Mouse (Mus musculus) liver, embryonic 14.5 days (tissue): ENCODE data around the gene Serpinb5. TPM values are rescaled to one million over a fixed set of nuclear protein-coding genes. Genes with fewer than 3 reads are reported as not detected.

Experiments
- ATAC-seq: fragments of 200-750 bp; cut with Nextera tagmentation; 2 replicates; pipeline ENCODE4 v1.8.0; 2017; ENCODE audit warnings: moderate number of reproducible peaks, mild to moderate bottlenecking, moderate library complexity; ENCODE audit not compliant: insufficient read depth
- DNase-seq, 3 experiments: peaks; one replicate each; pipeline ENCODE4 v3.0.0-alpha.2; 2012 to 2013; ENCODE audit warnings: low read depth in 3 of 3, low spot score in 3 of 3
- H3K27ac ChIP-seq: fragments of 300-500 bp; sonication (generic); 2 replicates; pipeline ENCODE4 v1.5.1; 2014; ENCODE audit warnings: moderate library complexity, mild to moderate bottlenecking, control low read depth, inconsistent platforms
- H3K27me3 ChIP-seq: fragments of 300-500 bp; sonication (generic); 2 replicates; pipeline ENCODE4 v1.6.1; 2014; ENCODE audit warnings: mild to moderate bottlenecking, low read length, moderate library complexity; ENCODE audit not compliant: control insufficient read depth, insufficient read depth
- H3K36me3 ChIP-seq: fragments of 300-500 bp; sonication (generic); replicated peaks from 2 replicates; pipeline ENCODE4 v1.6.1; 2014; ENCODE audit warnings: low read depth; ENCODE audit not compliant: control insufficient read depth, insufficient read depth
- H3K4me1 ChIP-seq, 2 experiments: fragments of 200-500 bp in 1 of 2; fragments of 300-500 bp in 1 of 2; sonication (generic) in 1 of 2; replicated peaks; 2 replicates each; pipeline ENCODE4 v1.6.1; 2012 to 2014; ENCODE audit warnings: antibody characterized with exemption in 1 of 2, inconsistent platforms in 1 of 2, low read length in 1 of 2; ENCODE audit not compliant: control insufficient read depth in 2 of 2, insufficient read depth in 2 of 2
- H3K4me2 ChIP-seq: fragments of 300-500 bp; sonication (generic); 2 replicates; pipeline ENCODE4 v1.6.1; 2014; ENCODE audit warnings: low read depth, mild to moderate bottlenecking, control low read depth, moderate library complexity
- H3K4me3 ChIP-seq, 2 experiments: fragments of 200-500 bp in 1 of 2; fragments of 300-500 bp in 1 of 2; sonication (generic) in 1 of 2; 2 replicates each; pipeline ENCODE4 v1.5.1; 2012 to 2014; ENCODE audit warnings: low read depth in 2 of 2, low read length in 2 of 2, mild to moderate bottlenecking in 2 of 2, control low read depth in 1 of 2, inconsistent platforms in 1 of 2, moderate library complexity in 1 of 2; ENCODE audit not compliant: insufficient read depth in 1 of 2
- H3K9ac ChIP-seq: fragments of 300-500 bp; sonication (generic); replicated peaks from 2 replicates; pipeline ENCODE4 v1.6.1; 2014; ENCODE audit warnings: mild to moderate bottlenecking, control low read depth, moderate library complexity
- H3K9me3 ChIP-seq: fragments of 300-500 bp; sonication (generic); 2 replicates; pipeline ENCODE4 v1.6.1; 2016; ENCODE audit warnings: low read length, mixed read lengths; ENCODE audit not compliant: control insufficient read depth
- CTCF ChIP-seq: IDR thresholded peaks from 2 replicates; pipeline ENCODE4 v1.5.1; 2016; ENCODE audit warnings: antibody characterized with exemption, low read depth, control low read depth
- EP300 ChIP-seq: IDR thresholded peaks from 2 replicates; pipeline ENCODE4 v1.6.1; 2016; ENCODE audit warnings: antibody characterized with exemption, low read depth
- WGBS: fragments of 180-500 bp; shearing (Covaris S2); extraction: QIAGEN DNeasy Blood & Tissue Kit; methylation state at CpG from one replicate; pipeline ENCODE4 v1.1.7; 2014; ENCODE audit not compliant: insufficient replicate concordance; 5-methylcytosine and 5-hydroxymethylcytosine counted together
- polyA plus RNA-seq, 2 experiments: library from polyadenylated mRNA; depleted of rRNA in 1 of 2; stranded (reverse) in 1 of 2; unstranded in 1 of 2; fragments of >200 nt; fragmentation: Nextera tagmentation in 1 of 2; extraction: Ambion mirVana in 1 of 2; gene quantifications; 2 replicates each; pipeline versions ENCODE4 v1.2.1 to v1.2.3; 2012 to 2014

The Serpinb5 gene
- polyA plus RNA-seq, 2 experiments: 0.02 TPM; not detected in 1

DNA sequence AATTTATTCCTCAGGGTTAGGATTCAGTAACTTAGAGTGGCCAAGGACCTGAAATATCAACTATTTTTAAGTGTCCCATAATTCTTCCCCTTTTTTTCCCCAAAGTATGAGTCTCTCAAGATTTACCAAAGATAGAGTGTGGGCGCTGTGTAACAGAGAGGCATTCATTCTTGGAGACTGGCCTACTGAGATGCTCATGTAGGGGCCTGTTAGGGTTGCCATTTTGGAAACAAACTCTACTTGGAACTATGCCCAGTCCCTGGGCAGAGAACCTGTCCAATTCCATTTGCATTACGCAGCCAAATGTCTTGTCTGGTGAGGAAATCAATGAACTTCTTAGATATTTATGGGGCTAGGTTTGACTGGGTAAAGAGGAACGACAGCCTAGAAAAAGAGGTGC, 38.7 kb upstream of the Serpinb5 start:
- no peak for DNase-seq
- H3K36me3 ChIP-seq: no peaks in the 10 kb centered on the region
- no peak overlapping the region for H3K4me3 ChIP-seq
- H3K4me1 ChIP-seq: no peaks in the 10 kb centered on the region
- H3K27me3 ChIP-seq: no peaks in the 10 kb centered on the region
- H3K4me2 ChIP-seq: no peak overlapping the region
- H3K9me3 ChIP-seq: no peaks in the 10 kb centered on the region
- no peak for ATAC-seq
- H3K9ac ChIP-seq: no peak overlapping the region
- no peak for TF ChIP-seq EP300
- TF ChIP-seq CTCF: no peak
- 51% methylated on average over 3 of the region's 3 CpGs for WGBS
- H3K27ac ChIP-seq: no peak overlapping the region

DNA sequence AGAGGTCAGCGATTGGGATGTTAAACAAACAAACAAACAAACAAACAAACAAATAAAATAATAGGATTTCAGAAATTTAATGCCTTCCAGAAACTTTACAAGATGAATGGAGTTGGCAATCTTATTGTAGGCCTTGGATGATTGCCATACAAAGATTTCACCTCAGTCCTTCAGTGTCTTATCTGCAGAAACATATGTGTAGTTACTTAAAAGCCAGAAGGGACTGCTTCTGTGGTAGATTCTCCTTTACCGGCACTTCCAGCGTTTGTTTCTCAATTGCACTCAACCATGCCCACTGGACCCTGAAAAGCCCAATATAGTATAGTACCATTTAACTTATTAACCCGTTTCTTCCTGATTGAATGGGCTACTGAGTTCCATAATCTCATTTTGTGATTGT, 32.2 kb upstream of the Serpinb5 start:
- no peak for ATAC-seq
- TF ChIP-seq CTCF (no peak), EP300 (no peak)
- no peak overlapping the region for H3K9ac ChIP-seq
- H3K36me3 ChIP-seq: no peaks in the 10 kb centered on the region
- DNase-seq: no peak
- no peaks in the 10 kb centered on the region for H3K9me3 ChIP-seq
- no peak overlapping the region for H3K27ac ChIP-seq
- no peaks in the 10 kb centered on the region for H3K27me3 ChIP-seq
- no peak overlapping the region for H3K4me3 ChIP-seq
- H3K4me1 ChIP-seq: no peaks in the 10 kb centered on the region
- 33% methylated on average over 4 of the region's 4 CpGs for WGBS
- H3K4me2 ChIP-seq: no peak overlapping the region

DNA sequence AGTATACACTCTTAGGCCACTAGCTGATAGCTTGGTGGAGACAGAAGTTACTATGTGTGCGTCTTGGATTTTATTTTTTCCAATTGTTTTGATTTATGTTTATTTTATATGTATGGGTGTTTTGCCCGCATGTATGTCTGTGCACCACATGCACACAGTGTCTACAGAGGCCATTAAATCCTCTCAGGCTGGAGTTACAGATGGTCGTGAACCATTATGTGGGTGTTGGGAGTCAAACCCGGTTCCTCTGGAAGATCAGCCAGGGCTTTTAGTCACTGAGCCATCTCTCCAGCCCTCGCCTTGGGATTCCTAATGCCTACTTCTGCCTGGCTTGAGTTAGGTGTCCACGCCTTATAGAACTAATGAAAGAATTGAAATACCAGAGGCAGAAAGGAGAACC, 4.6 kb downstream of the Serpinb5 start:
- DNase-seq (no peak), ATAC-seq (no peak)
- Histone ChIP-seq H3K4me2 (no peak overlapping the region), H3K36me3 (no peaks in the 10 kb centered on the region), H3K27me3 (no peaks in the 10 kb centered on the region), H3K27ac (no peak overlapping the region), H3K9me3 (no peaks in the 10 kb centered on the region), H3K4me1 (no peaks in the 10 kb centered on the region), H3K4me3 (no peak overlapping the region), H3K9ac (no peak overlapping the region)
- TF ChIP-seq EP300 (no peak), CTCF (no peak)
- 67% methylated on average over 6 of the region's 6 CpGs for WGBS

GRCm38 (mm10) chr1:106866029-106866428, 5.1 kb downstream of the Serpinb5 start:
- WGBS: 64% methylated on average over 5 of the region's 5 CpGs

DNA sequence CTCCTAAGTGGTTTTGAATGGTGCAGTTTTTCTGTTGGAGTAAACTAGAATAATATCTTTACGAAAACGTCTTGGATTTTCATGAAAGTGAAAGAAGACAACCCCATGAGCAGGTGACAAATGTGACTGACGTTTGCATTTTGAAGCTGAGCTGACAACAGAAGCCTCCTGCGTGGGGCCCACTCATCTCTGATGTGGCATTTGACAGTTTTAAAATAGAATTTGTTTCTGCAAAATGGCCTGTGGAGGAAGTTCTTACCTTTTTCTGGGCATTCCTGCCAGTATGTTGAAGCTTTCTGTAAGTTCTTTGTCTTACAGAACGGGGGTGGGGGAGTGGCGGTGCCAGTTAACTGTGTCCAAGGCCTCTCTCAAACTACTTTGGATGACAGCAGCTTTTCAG, 5.8 kb downstream of the Serpinb5 start:
- H3K27ac ChIP-seq: no peak overlapping the region
- H3K27me3 ChIP-seq: no peaks in the 10 kb centered on the region
- no peak for DNase-seq
- H3K4me3 ChIP-seq: no peak overlapping the region
- WGBS: 49% methylated on average over 6 of the region's 6 CpGs
- no peaks in the 10 kb centered on the region for H3K9me3 ChIP-seq
- no peaks in the 10 kb centered on the region for H3K36me3 ChIP-seq
- no peak overlapping the region for H3K9ac ChIP-seq
- no peaks in the 10 kb centered on the region for H3K4me1 ChIP-seq
- no peak for ATAC-seq
- H3K4me2 ChIP-seq: no peak overlapping the region
- no peak for TF ChIP-seq EP300
- no peak for TF ChIP-seq CTCF

More at GRCm38 (mm10) chr1:106866029-106866428, 5.1 kb downstream of the Serpinb5 start:
- no peak for DNase-seq
- Histone ChIP-seq H3K27me3 (no peaks in the 10 kb centered on the region), H3K4me3 (no peak overlapping the region), H3K4me2 (no peak overlapping the region), H3K36me3 (no peaks in the 10 kb centered on the region), H3K9me3 (no peaks in the 10 kb centered on the region), H3K4me1 (no peaks in the 10 kb centered on the region), H3K9ac (no peak overlapping the region), H3K27ac (no peak overlapping the region)
- no peak for ATAC-seq
- TF ChIP-seq CTCF (no peak), EP300 (no peak)

GRCm38 (mm10) chr1:106869986-106870385, 9.0 kb downstream of the Serpinb5 start:
- no peak overlapping the region for H3K27ac ChIP-seq
- no peak overlapping the region for H3K4me3 ChIP-seq
- H3K27me3 ChIP-seq: no peaks in the 10 kb centered on the region
- ATAC-seq (no peak), DNase-seq (no peak)
- no peaks in the 10 kb centered on the region for H3K9me3 ChIP-seq
- H3K4me2 ChIP-seq: no peak overlapping the region
- H3K4me1 ChIP-seq: no peaks in the 10 kb centered on the region
- no peak overlapping the region for H3K9ac ChIP-seq
- TF ChIP-seq EP300 (no peak), CTCF (no peak)
- no peaks in the 10 kb centered on the region for H3K36me3 ChIP-seq
